Comparison of ENCODE assay signal across 27 mouse cellular contexts in the genomic region with DNA sequence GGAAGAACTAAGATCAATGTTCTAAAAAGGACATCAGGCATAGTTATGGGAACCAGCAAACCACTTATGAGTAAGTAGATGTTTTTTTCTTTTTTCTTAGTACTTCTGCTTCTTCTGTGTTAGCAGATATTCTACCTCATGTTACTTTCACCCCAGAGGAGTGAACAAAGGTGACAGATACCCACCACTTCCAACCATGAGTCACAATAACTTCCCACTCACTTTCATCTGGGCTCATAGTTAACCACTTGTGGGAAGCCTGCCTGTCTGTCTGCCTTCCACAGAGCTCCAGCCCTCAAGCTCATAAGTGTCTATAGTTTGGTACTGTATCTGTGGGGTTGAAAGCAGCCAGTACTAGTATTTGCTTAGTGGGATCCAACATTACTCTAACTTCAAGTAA.
DNase-seq lines count a peak whose midpoint lies in the region; ATAC-seq lines count a peak whose summit lies in the region.
"Had no signal": no experiment of that assay in that cellular context is flagged by ENCODE, and none has a peak within 500 bp of the region (broad histone marks: within the 10 kb centered on the region; RNA-seq: fewer than 3 reads in every experiment).

No protein-coding gene starts in this region.

- peak; percentile 65 for ATAC-seq in activated CD4-positive, CD25-positive, alpha-beta regulatory T cell, adult 4 months
- ATAC-seq in inflammation-experienced regulatory T-cells, adult 6 months: peak; percentile 67
- ATAC-seq in kidney, embryonic 14.5 days (ENCODE audit: low FRiP score, low TSS enrichment): no peak
- ATAC-seq: forebrain, embryonic 13.5 days; forebrain, embryonic 16.5 days; hindbrain, embryonic 16.5 days; intestine, postnatal 0 days had no signal

- no peaks in the 10 kb centered on the region for H3K9me3 ChIP-seq in kidney, embryonic 14.5 days (ENCODE audit: control insufficient read depth, low read length)
- H3K9me3 ChIP-seq: embryonic facial prominence, embryonic 10.5 days; embryonic facial prominence, embryonic 13.5 days; forebrain, embryonic 13.5 days; hindbrain, embryonic 10.5 days; hindbrain, embryonic 13.5 days had no signal

- no peaks in the 10 kb centered on the region for H3K27me3 ChIP-seq in kidney, embryonic 14.5 days (ENCODE audit: control insufficient read depth, insufficient read depth, low read length)
- H3K27me3 ChIP-seq: embryonic facial prominence, embryonic 13.5 days; forebrain, embryonic 13.5 days; hindbrain, embryonic 13.5 days had no signal

- H3K27ac ChIP-seq in kidney, embryonic 14.5 days (ENCODE audit: low read depth, low read length): no peak overlapping the region
- H3K27ac ChIP-seq: embryonic facial prominence, embryonic 10.5 days; embryonic facial prominence, embryonic 13.5 days; forebrain, embryonic 13.5 days; hindbrain, embryonic 10.5 days; hindbrain, embryonic 13.5 days had no signal

- no peaks in the 10 kb centered on the region for H3K4me1 ChIP-seq in kidney, embryonic 14.5 days (ENCODE audit: control insufficient read depth, insufficient read depth, low read length)
- H3K4me1 ChIP-seq: embryonic facial prominence, embryonic 13.5 days; hindbrain, embryonic 10.5 days; hindbrain, embryonic 13.5 days had no signal

- peak; percentile 53 for DNase-seq in CD4-positive, CD25-positive, alpha-beta regulatory T cell, adult 2 months (ENCODE audit: low read depth, low spot score)
- DNase-seq in liver: no peak
- DNase-seq in left cerebral cortex, postnatal 10 days (ENCODE audit: extremely low spot score in 1 of 2, low spot score in 2 of 2): no peak
- no peak for DNase-seq in thymus, postnatal 10 days (ENCODE audit: low spot score in 2 of 2)
- DNase-seq: adrenal gland, adult 2 months; adrenal gland, postnatal 14 days; cerebellum, adult 11-12 months; cerebellum, adult 8-10 months; cerebellum, postnatal 10 days; cerebellum, postnatal 36 days; embryo, embryonic 11 days; gastrocnemius, postnatal 10 days; gastrocnemius, postnatal 36 days; heart, adult 11 months had no signal

- no peaks in the 10 kb centered on the region for H3K36me3 ChIP-seq in kidney, embryonic 14.5 days (ENCODE audit: control insufficient read depth, insufficient read depth, low read length)
- H3K36me3 ChIP-seq: embryonic facial prominence, embryonic 10.5 days; embryonic facial prominence, embryonic 13.5 days; hindbrain, embryonic 10.5 days; hindbrain, embryonic 13.5 days had no signal

- H3K4me3 ChIP-seq in kidney, embryonic 14.5 days (ENCODE audit: low read length): no peak overlapping the region
- H3K4me3 ChIP-seq: embryonic facial prominence, embryonic 10.5 days; embryonic facial prominence, embryonic 13.5 days; erythroblast, embryonic 14.5 days; forebrain, embryonic 13.5 days; hindbrain, embryonic 10.5 days; hindbrain, embryonic 13.5 days had no signal

- H3K9ac ChIP-seq in kidney, embryonic 14.5 days (ENCODE audit: low read depth, low read length): no peak overlapping the region
- H3K9ac ChIP-seq: embryonic facial prominence, embryonic 13.5 days; forebrain, embryonic 13.5 days; hindbrain, embryonic 13.5 days had no signal

- intact Hi-C loops in left cerebral cortex, postnatal 10 days (cut with DNase I): no loop called here

- H3K4me2 ChIP-seq in kidney, embryonic 14.5 days (replicated peaks; ENCODE audit: low read depth, low read length): no peak overlapping the region
- H3K4me2 ChIP-seq: embryonic facial prominence, embryonic 13.5 days; forebrain, embryonic 13.5 days; heart, embryonic 11.5 days; hindbrain, embryonic 13.5 days had no signal
